Mouse (Mus musculus) spleen, postnatal 4 days (tissue): Measurements from ENCODE around the gene Tarbp2.
A peak's percentile ranks its signal among the peaks of the same experiment; 100 is the strongest.

Source experiments
- DNase-seq, 2 experiments: peaks; one replicate each; pipeline ENCODE4 v3.0.0; 2022; ENCODE audit warnings: low spot score in 2 of 2

Tarbp2 gene

GRCm38 (mm10) chr15:102505073-102505769 is 12.8 kb upstream of the Tarbp2 start:
- DNase-seq = peak in 1 of 2 experiments; percentile 59

GRCm38 (mm10) chr15:102505770-102506463 is 12.1 kb upstream of the Tarbp2 start:
- DNase-seq = no peak

GRCm38 (mm10) chr15:102506464-102506830 is 11.5 kb upstream of the Tarbp2 start:
- DNase-seq = no peak

GRCm38 (mm10) chr15:102506864-102507263 is 11.1 kb upstream of the Tarbp2 start:
- DNase-seq = no peak

- no peak for DNase-seq
Measured at GRCm38 (mm10) chr15:102507561-102507960, 10.4 kb upstream of the Tarbp2 start.

GRCm38 (mm10) chr15:102508336-102508735 is 9.7 kb upstream of the Tarbp2 start:
- no peak for DNase-seq

GRCm38 (mm10) chr15:102510110-102510509 is 7.9 kb upstream of the Tarbp2 start:
- DNase-seq = peak in 1 of 2 experiments; percentile 57

GRCm38 (mm10) chr15:102510590-102511284 is 7.3 kb upstream of the Tarbp2 start:
- DNase-seq = peak; percentile 69 to 83

GRCm38 (mm10) chr15:102511285-102511833 is 6.6 kb upstream of the Tarbp2 start:
- peak in 1 of 2 experiments; percentile 55 for DNase-seq

- peak in 1 of 2 experiments; percentile 53 for DNase-seq
Measured at GRCm38 (mm10) chr15:102512010-102512409, 6.0 kb upstream of the Tarbp2 start.

GRCm38 (mm10) chr15:102512471-102512870 is 5.5 kb upstream of the Tarbp2 start:
- no peak for DNase-seq

GRCm38 (mm10) chr15:102513004-102513403 is 5.0 kb upstream of the Tarbp2 start:
- no peak for DNase-seq

- DNase-seq = no peak
Measured at GRCm38 (mm10) chr15:102515261-102515660, 2.7 kb upstream of the Tarbp2 start.

GRCm38 (mm10) chr15:102515791-102516190 is 2.2 kb upstream of the Tarbp2 start:
- DNase-seq = peak in 1 of 2 experiments; percentile 57

- DNase-seq = no peak
Measured at GRCm38 (mm10) chr15:102516293-102516692, 1.7 kb upstream of the Tarbp2 start.

- DNase-seq = peak; percentile 38 to 79
Measured at GRCm38 (mm10) chr15:102516728-102517404, 1.1 kb upstream of the Tarbp2 start, which contains the start of gene Map3k12. Map3k12 (minus strand) TSS chr15:102517064.

- DNase-seq = no peak
Measured at GRCm38 (mm10) chr15:102517631-102517975, 389 bp upstream of the Tarbp2 start.

- no peak for DNase-seq
Measured at GRCm38 (mm10) chr15:102518859-102519201, 838 bp downstream of the Tarbp2 start.

- peak in 1 of 2 experiments; percentile 65 for DNase-seq
Measured at GRCm38 (mm10) chr15:102519211-102520141, 1.5 kb downstream of the Tarbp2 start.

GRCm38 (mm10) chr15:102520416-102520815 is 2.4 kb downstream of the Tarbp2 start:
- DNase-seq = peak in 1 of 2 experiments; percentile 60

GRCm38 (mm10) chr15:102521480-102521879 is 3.5 kb downstream of the Tarbp2 start:
- DNase-seq = no peak
